Mouse (Mus musculus): ENCODE measurements around the gene Ifitm3. TPM values are rescaled to one million over a fixed set of nuclear protein-coding genes. Genes with fewer than 3 reads are reported as not detected.
"Not testable (repeated sequence)": the region's sequence is repeated elsewhere in the genome, so short reads cannot be mapped to it uniquely, and the experiment has no call there.

The Ifitm3 gene
- polyA plus RNA-seq, 1 experiment from 2014 or later = 218 TPM

GRCm38 (mm10) chr7:141021489-141022449, 11.2 kb upstream of the Ifitm3 start:
- H3K9ac ChIP-seq (ENCODE audit: low read length) = no peak overlapping the region
- no peak overlapping the region for H3K4me2 ChIP-seq (ENCODE audit: low read depth, low read length)
- no peaks in the 10 kb centered on the region for H3K9me3 ChIP-seq (replicated peaks; ENCODE audit: control insufficient read depth, low read length)
- H3K4me3 ChIP-seq (ENCODE audit: low read length) = no peak overlapping the region
- WGBS = 70% methylated on average over 14 of the region's 14 CpGs
- no peaks in the 10 kb centered on the region for H3K36me3 ChIP-seq (ENCODE audit: control insufficient read depth, insufficient read depth)
- H3K4me1 ChIP-seq (ENCODE audit: control insufficient read depth, insufficient read depth, low read length) = no peaks in the 10 kb centered on the region
- no peaks in the 10 kb centered on the region for H3K27me3 ChIP-seq (ENCODE audit: control insufficient read depth, insufficient read depth, low read length)
- no peak overlapping the region for H3K27ac ChIP-seq (ENCODE audit: low read length)
- ATAC-seq (replicated peaks; ENCODE audit: extremely low read depth, insufficient read depth, low FRiP score) = no peak

GRCm38 (mm10) chr7:141019028-141019427, 8.5 kb upstream of the Ifitm3 start:
- no peak for ATAC-seq (replicated peaks; ENCODE audit: extremely low read depth, insufficient read depth, low FRiP score)
- Histone ChIP-seq H3K4me1 (ENCODE audit: control insufficient read depth, insufficient read depth, low read length) (no peaks in the 10 kb centered on the region), H3K36me3 (ENCODE audit: control insufficient read depth, insufficient read depth) (no peaks in the 10 kb centered on the region), H3K4me2 (ENCODE audit: low read depth, low read length) (no peak overlapping the region), H3K4me3 (ENCODE audit: low read length) (no peak overlapping the region), H3K9me3 (replicated peaks; ENCODE audit: control insufficient read depth, low read length) (no peaks in the 10 kb centered on the region), H3K9ac (ENCODE audit: low read length) (no peak overlapping the region), H3K27ac (ENCODE audit: low read length) (no peak overlapping the region), H3K27me3 (ENCODE audit: control insufficient read depth, insufficient read depth, low read length) (no peaks in the 10 kb centered on the region)
- WGBS = 84% methylated on average over 5 of the region's 5 CpGs

GRCm38 (mm10) chr7:141017824-141018223, 7.3 kb upstream of the Ifitm3 start, which contains the start of gene Ifitm6:
Gene Ifitm6 (minus strand): TSS chr7:141017924.
- H3K27ac ChIP-seq (ENCODE audit: low read length); H3K4me3 ChIP-seq (ENCODE audit: low read length); ATAC-seq (replicated peaks; ENCODE audit: extremely low read depth, insufficient read depth, low FRiP score); H3K9ac ChIP-seq (ENCODE audit: low read length); H3K27me3 ChIP-seq (ENCODE audit: control insufficient read depth, insufficient read depth, low read length); H3K36me3 ChIP-seq (ENCODE audit: control insufficient read depth, insufficient read depth); H3K4me2 ChIP-seq (ENCODE audit: low read depth, low read length); H3K9me3 ChIP-seq (replicated peaks; ENCODE audit: control insufficient read depth, low read length); H3K4me1 ChIP-seq (ENCODE audit: control insufficient read depth, insufficient read depth, low read length): not testable (repeated sequence)
- 86% methylated on average over 1 of the region's 1 CpGs for WGBS

GRCm38 (mm10) chr7:141016707-141017697, 6.4 kb upstream of the Ifitm3 start:
- ATAC-seq (replicated peaks; ENCODE audit: extremely low read depth, insufficient read depth, low FRiP score) = no peak
- 74% methylated on average over 10 of the region's 10 CpGs for WGBS

GRCm38 (mm10) chr7:141011238-141011770, 734 bp upstream of the Ifitm3 start:
- Histone ChIP-seq H3K4me2 (ENCODE audit: low read depth, low read length) (peak overlapping the region; percentile 47), H3K9me3 (replicated peaks; ENCODE audit: control insufficient read depth, low read length) (no peaks in the 10 kb centered on the region), H3K27me3 (ENCODE audit: control insufficient read depth, insufficient read depth, low read length) (no peaks in the 10 kb centered on the region), H3K9ac (ENCODE audit: low read length) (no peak overlapping the region; the same call in 1 of the 2 replicates), H3K36me3 (ENCODE audit: control insufficient read depth, insufficient read depth) (no peaks in the 10 kb centered on the region), H3K4me1 (ENCODE audit: control insufficient read depth, insufficient read depth, low read length) (peaks cover 13% of the 10 kb centered on the region), H3K27ac (ENCODE audit: low read length) (peak overlapping the region; percentile 54; the same call in 1 of the 2 replicates), H3K4me3 (ENCODE audit: low read length) (no peak overlapping the region)
- no peak for ATAC-seq (replicated peaks; ENCODE audit: extremely low read depth, insufficient read depth, low FRiP score)
- 82% methylated on average over 7 of the region's 7 CpGs for WGBS

More at GRCm38 (mm10) chr7:141016707-141017697, 6.4 kb upstream of the Ifitm3 start:
- no peaks in the 10 kb centered on the region for H3K4me1 ChIP-seq (ENCODE audit: control insufficient read depth, insufficient read depth, low read length)
- H3K9me3 ChIP-seq (replicated peaks; ENCODE audit: control insufficient read depth, low read length) = no peaks in the 10 kb centered on the region
- H3K27ac ChIP-seq (ENCODE audit: low read length) = no peak overlapping the region
- no peaks in the 10 kb centered on the region for H3K27me3 ChIP-seq (ENCODE audit: control insufficient read depth, insufficient read depth, low read length)
- no peak overlapping the region for H3K4me2 ChIP-seq (ENCODE audit: low read depth, low read length)
- no peak overlapping the region for H3K4me3 ChIP-seq (ENCODE audit: low read length)
- H3K9ac ChIP-seq (ENCODE audit: low read length) = no peak overlapping the region
- H3K36me3 ChIP-seq (ENCODE audit: control insufficient read depth, insufficient read depth) = no peaks in the 10 kb centered on the region

GRCm38 (mm10) chr7:141009665-141010064, 905 bp downstream of the Ifitm3 start:
- no peaks in the 10 kb centered on the region for H3K27me3 ChIP-seq (ENCODE audit: control insufficient read depth, insufficient read depth, low read length)
- peak overlapping the region; percentile 54; the same call in 1 of the 2 replicates for H3K27ac ChIP-seq (ENCODE audit: low read length)
- H3K4me3 ChIP-seq (ENCODE audit: low read length) = peak overlapping the region; percentile 50
- peak overlapping the region; percentile 65 for H3K9ac ChIP-seq (ENCODE audit: low read length)
- ATAC-seq (replicated peaks; ENCODE audit: extremely low read depth, insufficient read depth, low FRiP score) = no peak
- peaks cover 13% of the 10 kb centered on the region for H3K4me1 ChIP-seq (ENCODE audit: control insufficient read depth, insufficient read depth, low read length)
- no peaks in the 10 kb centered on the region for H3K9me3 ChIP-seq (replicated peaks; ENCODE audit: control insufficient read depth, low read length)
- 76% methylated on average over 9 of the region's 9 CpGs for WGBS
- no peaks in the 10 kb centered on the region for H3K36me3 ChIP-seq (ENCODE audit: control insufficient read depth, insufficient read depth)
- peak overlapping the region; percentile 47 for H3K4me2 ChIP-seq (ENCODE audit: low read depth, low read length)

GRCm38 (mm10) chr7:141008938-141009660, 1.5 kb downstream of the Ifitm3 start:
- WGBS = 7% methylated on average over 20 of the region's 20 CpGs
- peak; percentile 69; the same call in 1 of the 2 replicates for ATAC-seq (replicated peaks; ENCODE audit: extremely low read depth, insufficient read depth, low FRiP score)
- Histone ChIP-seq H3K9ac (ENCODE audit: low read length) (0 out of 2 replicates have a peak overlapping the region, but pooled peaks have one; percentile 7), H3K36me3 (ENCODE audit: control insufficient read depth, insufficient read depth) (no peaks in the 10 kb centered on the region), H3K27ac (ENCODE audit: low read length) (0 out of 2 replicates have a peak overlapping the region, but pooled peaks have one; percentile 5), H3K4me2 (ENCODE audit: low read depth, low read length) (peak overlapping the region; percentile 47), H3K4me1 (ENCODE audit: control insufficient read depth, insufficient read depth, low read length) (peaks cover 13% of the 10 kb centered on the region), H3K27me3 (ENCODE audit: control insufficient read depth, insufficient read depth, low read length) (no peaks in the 10 kb centered on the region), H3K9me3 (replicated peaks; ENCODE audit: control insufficient read depth, low read length) (no peaks in the 10 kb centered on the region), H3K4me3 (ENCODE audit: low read length) (peak overlapping the region; percentile 50)

- no peak overlapping the region for H3K4me3 ChIP-seq (ENCODE audit: low read length)
- no peak overlapping the region for H3K27ac ChIP-seq (ENCODE audit: low read length)
Observed at GRCm38 (mm10) chr7:141008312-141008761, 2.2 kb downstream of the Ifitm3 start.

More at GRCm38 (mm10) chr7:141008312-141008761, 2.2 kb downstream of the Ifitm3 start:
- H3K4me1 ChIP-seq (ENCODE audit: control insufficient read depth, insufficient read depth, low read length) = peaks cover 13% of the 10 kb centered on the region
- H3K9ac ChIP-seq (ENCODE audit: low read length) = no peak overlapping the region
- no peaks in the 10 kb centered on the region for H3K27me3 ChIP-seq (ENCODE audit: control insufficient read depth, insufficient read depth, low read length)
- no peaks in the 10 kb centered on the region for H3K9me3 ChIP-seq (replicated peaks; ENCODE audit: control insufficient read depth, low read length)
- no peaks in the 10 kb centered on the region for H3K36me3 ChIP-seq (ENCODE audit: control insufficient read depth, insufficient read depth)
- ATAC-seq (replicated peaks; ENCODE audit: extremely low read depth, insufficient read depth, low FRiP score) = no peak
- peak overlapping the region; percentile 47 for H3K4me2 ChIP-seq (ENCODE audit: low read depth, low read length)
- WGBS = 6% methylated on average over 7 of the region's 7 CpGs

Data from heart, embryonic 16.5 days (tissue).